Mouse (Mus musculus) kidney, postnatal 4 days (tissue): ENCODE results near the gene Epha2.

ENCODE experiments used
- DNase-seq, 2 experiments: peaks; one replicate each; pipeline ENCODE4 v3.0.0; 2021; ENCODE audit warnings: mixed read lengths in 2 of 2

Gene Epha2

GRCm38 (mm10) chr4:141334695-141335094 is 33.7 kb downstream of the Epha2 start:
- peak in 1 of 2 experiments; percentile 61 for DNase-seq

GRCm38 (mm10) chr4:141335263-141335796 is 34.3 kb downstream of the Epha2 start:
- DNase-seq, result peak in 1 of 2 experiments; percentile 71

GRCm38 (mm10) chr4:141336196-141336595 is 35.2 kb downstream of the Epha2 start:
- no peak for DNase-seq

GRCm38 (mm10) chr4:141337986-141338385 is 36.9 kb downstream of the Epha2 start:
- peak; percentile 43 to 68 for DNase-seq

GRCm38 (mm10) chr4:141338853-141339252 is 37.8 kb downstream of the Epha2 start:
- peak in 1 of 2 experiments; percentile 44 for DNase-seq

GRCm38 (mm10) chr4:141341477-141341876 is 40.4 kb downstream of the Epha2 start:
- no peak for DNase-seq

GRCm38 (mm10) chr4:141343515-141343914 is 42.5 kb downstream of the Epha2 start:
- no peak for DNase-seq

- DNase-seq, result no peak
These were observed 44.2 kb downstream of the Epha2 start for GRCm38 (mm10) chr4:141345219-141345618.

GRCm38 (mm10) chr4:141347365-141347797 is 46.3 kb downstream of the Epha2 start:
- DNase-seq, result no peak

- DNase-seq, result no peak
These were observed 47.6 kb downstream of the Epha2 start for GRCm38 (mm10) chr4:141348616-141349015.

- no peak for DNase-seq
These were observed 49.0 kb downstream of the Epha2 start for GRCm38 (mm10) chr4:141350015-141350414.

GRCm38 (mm10) chr4:141351972-141352371 is 50.9 kb downstream of the Epha2 start:
- no peak for DNase-seq

- DNase-seq, result no peak
These were observed 51.9 kb downstream of the Epha2 start for GRCm38 (mm10) chr4:141352986-141353385.

- peak; percentile 40 to 52 for DNase-seq
These were observed 52.8 kb downstream of the Epha2 start for GRCm38 (mm10) chr4:141353868-141354267.

GRCm38 (mm10) chr4:141357811-141358210 is 56.8 kb downstream of the Epha2 start:
- no peak for DNase-seq

- no peak for DNase-seq
These were observed 58.2 kb downstream of the Epha2 start for GRCm38 (mm10) chr4:141359222-141359621.

GRCm38 (mm10) chr4:141360846-141361245 is 59.8 kb downstream of the Epha2 start:
- peak; percentile 42 to 60 for DNase-seq

GRCm38 (mm10) chr4:141362937-141363548 is 62.0 kb downstream of the Epha2 start:
- DNase-seq, result peak; percentile 89 to 90

GRCm38 (mm10) chr4:141365126-141365525 is 64.1 kb downstream of the Epha2 start:
- peak in 1 of 2 experiments; percentile 64 for DNase-seq

- no peak for DNase-seq
These were observed 64.8 kb downstream of the Epha2 start for GRCm38 (mm10) chr4:141365876-141366275.

GRCm38 (mm10) chr4:141367997-141368791 is 67.2 kb downstream of the Epha2 start, which contains the start of gene Fam131c:
Gene Fam131c (plus strand): TSS chr4:141368220.
- peak; percentile 59 to 73 for DNase-seq

- no peak for DNase-seq
These were observed 71.4 kb downstream of the Epha2 start for GRCm38 (mm10) chr4:141372426-141372825.
